In genomic region chr4:149097956-149098355, GRCm38 (mm10) we compare ENCODE assay signal across 8 mouse cellular contexts. TPM values are rescaled to one million over a fixed set of nuclear protein-coding genes. Genes with fewer than 3 reads are reported as not detected.
A peak's percentile ranks its signal among the peaks of the same experiment; 100 is the strongest.
DNase-seq lines count a peak whose midpoint lies in the region; ATAC-seq lines count a peak whose summit lies in the region.

No protein-coding gene starts in this region.

- no peak for ATAC-seq in heart, embryonic 11.5 days (replicated peaks; ENCODE audit: insufficient number of reproducible peaks, low FRiP score, low TSS enrichment)
- no peak for ATAC-seq in midbrain, embryonic 12.5 days (ENCODE audit: low FRiP score, low read depth)
- no peak for ATAC-seq in midbrain, embryonic 11.5 days (ENCODE audit: low FRiP score)
- no peak for ATAC-seq in limb, embryonic 12.5 days (ENCODE audit: insufficient number of reproducible peaks, insufficient read depth, low FRiP score, low TSS enrichment, low read depth)
- ATAC-seq in CD4-positive, CD25-positive, alpha-beta regulatory T cell, adult 4 months = no peak
- no peak for ATAC-seq in megakaryocyte-erythroid progenitor cell, adult 5-6 weeks (replicated peaks; ENCODE audit: low FRiP score, low TSS enrichment, poor library complexity, severe bottlenecking)

- no peak for DNase-seq in heart, postnatal 25 days (ENCODE audit: low spot score)
- no peak for DNase-seq in midbrain, embryonic 11.5 days (ENCODE audit: low spot score, missing footprints)
- DNase-seq in T-cell, adult 2 months (ENCODE audit: low spot score) = no peak

- no peak overlapping the region for H3K27ac ChIP-seq in heart, embryonic 11.5 days (ENCODE audit: low read depth, low read length)
- no peak overlapping the region for H3K27ac ChIP-seq in midbrain, embryonic 12.5 days (replicated peaks)
- H3K27ac ChIP-seq in midbrain, embryonic 11.5 days (ENCODE audit: low read depth, low read length) = no peak overlapping the region
- no peak overlapping the region for H3K27ac ChIP-seq in limb, embryonic 12.5 days

- H3K4me3 ChIP-seq in heart, embryonic 11.5 days (ENCODE audit: low read depth, low read length) = no peak overlapping the region
- H3K4me3 ChIP-seq in midbrain, embryonic 12.5 days = 0 out of 2 replicates have a peak overlapping the region, but pooled peaks have one; percentile 100
- no peak overlapping the region for H3K4me3 ChIP-seq in midbrain, embryonic 11.5 days (ENCODE audit: low read depth, low read length)
- H3K4me3 ChIP-seq in limb, embryonic 12.5 days (replicated peaks) = peak overlapping the region; percentile 99

- H3K27me3 ChIP-seq in heart, embryonic 11.5 days (ENCODE audit: control insufficient read depth, insufficient read depth, low read length) = no peaks in the 10 kb centered on the region
- no peaks in the 10 kb centered on the region for H3K27me3 ChIP-seq in midbrain, embryonic 12.5 days
- H3K27me3 ChIP-seq in midbrain, embryonic 11.5 days (ENCODE audit: control insufficient read depth, insufficient read depth, low read length) = no peaks in the 10 kb centered on the region
- H3K27me3 ChIP-seq in limb, embryonic 12.5 days = no peaks in the 10 kb centered on the region

- peak overlapping the region; percentile 98 for H3K4me2 ChIP-seq in heart, embryonic 11.5 days
- no peak overlapping the region for H3K4me2 ChIP-seq in midbrain, embryonic 12.5 days (replicated peaks)
- no peak overlapping the region for H3K4me2 ChIP-seq in midbrain, embryonic 11.5 days
- H3K4me2 ChIP-seq in limb, embryonic 12.5 days = peak overlapping the region; percentile 91

- H3K4me1 ChIP-seq in heart, embryonic 11.5 days (ENCODE audit: control insufficient read depth, insufficient read depth, low read length) = peaks cover 11% of the 10 kb centered on the region
- H3K4me1 ChIP-seq in midbrain, embryonic 12.5 days = peaks cover 16% of the 10 kb centered on the region
- H3K4me1 ChIP-seq in midbrain, embryonic 11.5 days (ENCODE audit: control insufficient read depth, insufficient read depth, low read length) = peaks cover 15% of the 10 kb centered on the region
- peaks cover 12% of the 10 kb centered on the region for H3K4me1 ChIP-seq in limb, embryonic 12.5 days (replicated peaks)

- no peaks in the 10 kb centered on the region for H3K9me3 ChIP-seq in heart, embryonic 11.5 days (replicated peaks; ENCODE audit: control insufficient read depth, low read length)
- no peaks in the 10 kb centered on the region for H3K9me3 ChIP-seq in midbrain, embryonic 12.5 days
- no peaks in the 10 kb centered on the region for H3K9me3 ChIP-seq in midbrain, embryonic 11.5 days (ENCODE audit: control insufficient read depth, low read length)
- no peaks in the 10 kb centered on the region for H3K9me3 ChIP-seq in limb, embryonic 12.5 days

- intact Hi-C loops in heart, postnatal 25 days (cut with DNase I) = no loop called here

- 72% methylated on average over 3 of the region's 3 CpGs for WGBS in heart, embryonic 11.5 days (ENCODE audit: insufficient replicate concordance)
- 79% methylated on average over 3 of the region's 3 CpGs for WGBS in midbrain, embryonic 12.5 days
- WGBS in midbrain, embryonic 11.5 days = 80% methylated on average over 3 of the region's 3 CpGs
- 86% methylated on average over 3 of the region's 3 CpGs for WGBS in limb, embryonic 12.5 days

- no peaks in the 10 kb centered on the region; the same call in 1 of the 2 replicates for H3K36me3 ChIP-seq in heart, embryonic 11.5 days (ENCODE audit: control insufficient read depth, insufficient read depth, low read length)
- H3K36me3 ChIP-seq in midbrain, embryonic 12.5 days = peaks cover 11% of the 10 kb centered on the region
- H3K36me3 ChIP-seq in midbrain, embryonic 11.5 days (ENCODE audit: control insufficient read depth, insufficient read depth, low read length) = no peaks in the 10 kb centered on the region
- peaks cover 10% of the 10 kb centered on the region for H3K36me3 ChIP-seq in limb, embryonic 12.5 days

- no peak overlapping the region for H3K9ac ChIP-seq in heart, embryonic 11.5 days (ENCODE audit: low read depth, low read length)
- H3K9ac ChIP-seq in midbrain, embryonic 12.5 days (replicated peaks) = no peak overlapping the region
- H3K9ac ChIP-seq in midbrain, embryonic 11.5 days (ENCODE audit: low read length) = no peak overlapping the region
- H3K9ac ChIP-seq in limb, embryonic 12.5 days (replicated peaks) = no peak overlapping the region

RNA-seq across cellular contexts. Expression of gene Pex14, which starts 1.7 kb away (rescaled TPM):
- 33.5 and 37.2 TPM in 2 replicates for polyA plus RNA-seq in heart, embryonic 11.5 days (2014; fragmentation: Nextera tagmentation; extraction: Ambion mirVana)
- 10 to 100 TPM; 19.4 to 20.1 TPM for total RNA-seq in heart, postnatal 25 days (2021)
- 49.8 and 53.9 TPM in 2 replicates for polyA plus RNA-seq in midbrain, embryonic 12.5 days (2016; fragmentation: Nextera tagmentation; extraction: Ambion mirVana)
- 31.3 and 35.9 TPM in 2 replicates for polyA plus RNA-seq in midbrain, embryonic 11.5 days (2014; fragmentation: Nextera tagmentation; extraction: Ambion mirVana)
- 55.2 and 55.9 TPM in 2 replicates for polyA plus RNA-seq in limb, embryonic 12.5 days (2016; fragmentation: Nextera tagmentation; extraction: Ambion mirVana)
- polyA plus RNA-seq in CD4-positive, CD25-positive, alpha-beta regulatory T cell, adult 4 months (2017; shearing (Covaris generic)) = 10 to 100 TPM; 16.2 to 23.5 TPM
- total RNA-seq in megakaryocyte-erythroid progenitor cell, adult 5-6 weeks (2014; fragmentation: Nextera tagmentation) = 10.3 and 15.8 TPM in 2 replicates
- 8.0 and 16.8 TPM in 2 replicates for total RNA-seq in megakaryocyte-erythroid progenitor cell, adult 5-6 weeks (2017)

RNA-seq across cellular contexts. Expression of gene Dffa, which starts 6.0 kb away (rescaled TPM):
- polyA plus RNA-seq in heart, embryonic 11.5 days (2014; fragmentation: Nextera tagmentation; extraction: Ambion mirVana) = 34.2 and 35.9 TPM in 2 replicates
- total RNA-seq in heart, postnatal 25 days (2021) = 10 to 100 TPM; 41.3 to 41.5 TPM
- polyA plus RNA-seq in midbrain, embryonic 12.5 days (2016; fragmentation: Nextera tagmentation; extraction: Ambion mirVana) = 25.3 and 26.4 TPM in 2 replicates
- polyA plus RNA-seq in midbrain, embryonic 11.5 days (2014; fragmentation: Nextera tagmentation; extraction: Ambion mirVana) = 24.9 and 25.3 TPM in 2 replicates
- polyA plus RNA-seq in limb, embryonic 12.5 days (2016; fragmentation: Nextera tagmentation; extraction: Ambion mirVana) = 29.8 and 30.6 TPM in 2 replicates
- polyA plus RNA-seq in CD4-positive, CD25-positive, alpha-beta regulatory T cell, adult 4 months (2017; shearing (Covaris generic)) = 10 to 100 TPM; 20.4 to 30.8 TPM
- total RNA-seq in megakaryocyte-erythroid progenitor cell, adult 5-6 weeks (2014; fragmentation: Nextera tagmentation) = 27.6 and 28.1 TPM in 2 replicates
- total RNA-seq in megakaryocyte-erythroid progenitor cell, adult 5-6 weeks (2017) = 20.3 and 25.6 TPM in 2 replicates

RNA-seq across cellular contexts. Expression of gene Cort, which starts 28.6 kb away (rescaled TPM):
- polyA plus RNA-seq in heart, embryonic 11.5 days (2014; fragmentation: Nextera tagmentation; extraction: Ambion mirVana) = 0.24 and 0.46 TPM in 2 replicates
- total RNA-seq in heart, postnatal 25 days (2021) = under 1 TPM in 1 of 2 experiments, not detected in 1; 0.39 TPM
- polyA plus RNA-seq in midbrain, embryonic 12.5 days (2016; fragmentation: Nextera tagmentation; extraction: Ambion mirVana) = 0.37 TPM in 1 of 2 replicates, not detected in the other
- polyA plus RNA-seq in midbrain, embryonic 11.5 days (2014; fragmentation: Nextera tagmentation; extraction: Ambion mirVana) = 0.51 and 0.63 TPM in 2 replicates
- polyA plus RNA-seq in limb, embryonic 12.5 days (2016; fragmentation: Nextera tagmentation; extraction: Ambion mirVana) = 0.33 and 0.87 TPM in 2 replicates
- not detected for polyA plus RNA-seq in CD4-positive, CD25-positive, alpha-beta regulatory T cell, adult 4 months (2017; shearing (Covaris generic))
- not detected in 2 replicates for total RNA-seq in megakaryocyte-erythroid progenitor cell, adult 5-6 weeks (2014; fragmentation: Nextera tagmentation)
- total RNA-seq in megakaryocyte-erythroid progenitor cell, adult 5-6 weeks (2017) = not detected in 2 replicates

RNA-seq across cellular contexts. Expression of gene Cenps, which starts 39.5 kb away (rescaled TPM):
- 30.1 and 33.3 TPM in 2 replicates for polyA plus RNA-seq in heart, embryonic 11.5 days (2014; fragmentation: Nextera tagmentation; extraction: Ambion mirVana)
- 1 to 10 TPM; 7.8 to 8.9 TPM for total RNA-seq in heart, postnatal 25 days (2021)
- polyA plus RNA-seq in midbrain, embryonic 12.5 days (2016; fragmentation: Nextera tagmentation; extraction: Ambion mirVana) = 38.2 and 41.6 TPM in 2 replicates
- polyA plus RNA-seq in midbrain, embryonic 11.5 days (2014; fragmentation: Nextera tagmentation; extraction: Ambion mirVana) = 52.6 and 53.1 TPM in 2 replicates
- polyA plus RNA-seq in limb, embryonic 12.5 days (2016; fragmentation: Nextera tagmentation; extraction: Ambion mirVana) = 46.9 and 47.9 TPM in 2 replicates
- 1 to 10 TPM; 6.8 to 8.5 TPM for polyA plus RNA-seq in CD4-positive, CD25-positive, alpha-beta regulatory T cell, adult 4 months (2017; shearing (Covaris generic))
- 29.6 and 48.0 TPM in 2 replicates for total RNA-seq in megakaryocyte-erythroid progenitor cell, adult 5-6 weeks (2014; fragmentation: Nextera tagmentation)
- 15.4 and 26.2 TPM in 2 replicates for total RNA-seq in megakaryocyte-erythroid progenitor cell, adult 5-6 weeks (2017)

Comparison
In these comparisons a context has a peak if more than half of its experiments do, and no peak if none do; other contexts are left out.
1. H3K4me3 ChIP-seq: peak in midbrain, embryonic 12.5 days (single experiment) and limb, embryonic 12.5 days (single experiment); none in heart, embryonic 11.5 days (single experiment) and midbrain, embryonic 11.5 days (single experiment).
2. H3K4me2 ChIP-seq: peak in heart, embryonic 11.5 days (single experiment) and limb, embryonic 12.5 days (single experiment); none in midbrain, embryonic 12.5 days (single experiment) and midbrain, embryonic 11.5 days (single experiment).